Mouse (Mus musculus) cerebellum, adult 2 months (tissue): ENCODE data around the gene Sh3d19.

Source experiments
- CTCF ChIP-seq: fragments of 200-500 bp; IDR thresholded peaks from 2 replicates; pipeline ENCODE4 v1.5.1; 2011; ENCODE audit warnings: low read depth, mild to moderate bottlenecking, control low read depth, low read length, moderate library complexity, borderline replicate concordance; ENCODE audit not compliant: insufficient read depth
- POLR2A ChIP-seq: fragments of 200-500 bp; IDR thresholded peaks from 2 replicates; pipeline ENCODE4 v1.6.1; 2011; ENCODE audit warnings: low read length, control low read depth, borderline replicate concordance; ENCODE audit not compliant: insufficient read depth

DNA sequence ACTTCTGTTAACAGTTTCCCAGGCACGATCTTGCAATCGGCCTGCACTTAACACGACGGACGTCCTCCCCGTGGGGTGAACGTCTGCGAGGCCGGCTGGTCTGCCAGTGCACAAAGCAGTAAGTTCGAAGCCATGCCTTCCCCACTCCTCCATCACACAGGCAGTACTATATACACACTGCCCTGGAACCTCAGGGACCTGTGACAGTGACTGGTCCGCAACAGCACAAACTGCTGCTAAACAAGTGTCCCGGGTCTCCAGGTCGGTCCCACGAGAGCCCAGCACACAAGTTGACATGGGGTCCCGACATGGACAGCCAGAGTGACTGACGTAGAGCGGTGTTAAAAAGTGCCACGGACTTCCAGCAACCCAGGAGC lies 171.0 kb downstream of the Sh3d19 start:
- TF ChIP-seq CTCF (no peak), POLR2A (no peak)
